In the genomic region with DNA sequence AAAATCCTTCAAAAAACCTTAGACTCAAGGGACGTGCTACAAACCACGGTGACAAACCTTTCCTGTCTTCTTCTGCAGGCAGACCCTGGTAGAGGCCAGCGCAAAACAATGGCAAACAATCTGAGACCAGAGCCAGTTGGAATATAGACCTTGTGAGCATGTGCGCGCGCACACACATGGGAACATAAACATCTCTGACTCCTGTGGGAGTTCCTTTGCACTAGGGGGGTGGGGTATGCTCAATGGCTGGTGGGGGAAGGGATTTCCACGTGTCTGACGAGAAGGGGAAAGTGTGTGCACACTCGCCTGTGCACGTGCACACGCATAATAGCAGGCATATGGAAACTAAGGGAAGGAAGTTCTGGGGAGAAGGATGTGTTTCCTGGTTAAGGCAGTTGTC, we compare ENCODE assay signal across 8 mouse cellular contexts.
A peak's percentile ranks its signal among the peaks of the same experiment; 100 is the strongest.
DNase-seq lines count a peak whose midpoint lies in the region; ATAC-seq lines count a peak whose summit lies in the region.

No protein-coding gene starts in this region.

- peak overlapping the region; percentile 96 for H3K27ac ChIP-seq in lung, embryonic 15.5 days
- H3K27ac ChIP-seq in forebrain, embryonic 14.5 days (ENCODE audit: low read depth, low read length), result peak overlapping the region; percentile 41; the same call in 1 of the 2 replicates
- H3K27ac ChIP-seq in hindbrain, embryonic 16.5 days (ENCODE audit: low read depth, low read length), result peak overlapping the region; percentile 49; the same call in 1 of the 2 replicates

- no peaks in the 10 kb centered on the region for H3K36me3 ChIP-seq in lung, embryonic 15.5 days
- H3K36me3 ChIP-seq in forebrain, embryonic 14.5 days (ENCODE audit: control insufficient read depth, insufficient read depth, low read length), result no peaks in the 10 kb centered on the region
- H3K36me3 ChIP-seq in hindbrain, embryonic 16.5 days (ENCODE audit: control insufficient read depth, insufficient read depth, low read length), result no peaks in the 10 kb centered on the region

- no peaks in the 10 kb centered on the region for H3K9me3 ChIP-seq in lung, embryonic 15.5 days
- H3K9me3 ChIP-seq in forebrain, embryonic 14.5 days (replicated peaks; ENCODE audit: control insufficient read depth, low read length), result no peaks in the 10 kb centered on the region
- H3K9me3 ChIP-seq in hindbrain, embryonic 16.5 days (ENCODE audit: control insufficient read depth, low read length), result no peaks in the 10 kb centered on the region

- H3K9ac ChIP-seq in lung, embryonic 15.5 days, result no peak overlapping the region
- H3K9ac ChIP-seq in forebrain, embryonic 14.5 days (ENCODE audit: low read length), result no peak overlapping the region
- H3K9ac ChIP-seq in hindbrain, embryonic 16.5 days (ENCODE audit: low read depth, low read length), result no peak overlapping the region

- H3K4me1 ChIP-seq in lung, embryonic 15.5 days, result peaks cover 80% of the 10 kb centered on the region
- peaks cover 55% of the 10 kb centered on the region for H3K4me1 ChIP-seq in forebrain, embryonic 14.5 days (ENCODE audit: control insufficient read depth, insufficient read depth, low read length)
- peaks cover 7% of the 10 kb centered on the region for H3K4me1 ChIP-seq in hindbrain, embryonic 16.5 days (ENCODE audit: control insufficient read depth, insufficient read depth, low read depth, low read length)

- no peak for DNase-seq in lung, postnatal 25 days (ENCODE audit: low spot score)
- peak; percentile 24 for DNase-seq in forebrain, embryonic 14.5 days (ENCODE audit: low spot score)
- peak; percentile 26 for DNase-seq in neural tube, embryonic 10.5 days (ENCODE audit: extremely low spot score, low spot score)
- no peak for DNase-seq in right cerebral cortex, postnatal 4 days
- DNase-seq in retina, embryonic 14.5 days (ENCODE audit: low spot score), result no peak
- no peak for DNase-seq in left cerebral cortex, adult 9 months (ENCODE audit: low spot score in 2 of 2)

- H3K4me2 ChIP-seq in lung, embryonic 15.5 days, result peak overlapping the region; percentile 1; the same call in 1 of the 2 replicates
- H3K4me2 ChIP-seq in forebrain, embryonic 14.5 days (ENCODE audit: low read length), result no peak overlapping the region
- no peak overlapping the region for H3K4me2 ChIP-seq in hindbrain, embryonic 16.5 days (ENCODE audit: low read length)

- WGBS in lung, embryonic 15.5 days, result 37% methylated on average over 11 of the region's 11 CpGs
- 74% methylated on average over 11 of the region's 11 CpGs for WGBS in forebrain, embryonic 14.5 days
- 77% methylated on average over 11 of the region's 11 CpGs for WGBS in hindbrain, embryonic 16.5 days

- H3K4me3 ChIP-seq in lung, embryonic 15.5 days, result no peak overlapping the region
- no peak overlapping the region for H3K4me3 ChIP-seq in forebrain, embryonic 14.5 days (ENCODE audit: low read depth, low read length)
- H3K4me3 ChIP-seq in hindbrain, embryonic 16.5 days (ENCODE audit: low read length), result no peak overlapping the region

- no peak for ATAC-seq in lung, embryonic 15.5 days (ENCODE audit: borderline replicate concordance, extremely low read depth, low FRiP score, low TSS enrichment)
- no peak for ATAC-seq in forebrain, embryonic 14.5 days
- no peak for ATAC-seq in hindbrain, embryonic 16.5 days

- H3K27me3 ChIP-seq in lung, embryonic 15.5 days, result no peaks in the 10 kb centered on the region
- no peaks in the 10 kb centered on the region for H3K27me3 ChIP-seq in forebrain, embryonic 14.5 days (replicated peaks; ENCODE audit: control insufficient read depth, insufficient read depth, low read length)
- H3K27me3 ChIP-seq in hindbrain, embryonic 16.5 days (replicated peaks; ENCODE audit: control insufficient read depth, insufficient read depth, low read length), result no peaks in the 10 kb centered on the region

Comparison
In these comparisons a context has a peak if more than half of its experiments do, and no peak if none do; other contexts are left out.
1. H3K27ac ChIP-seq: peak in every context shown above with its lines; median percentile 96 in lung, embryonic 15.5 days; 49 in hindbrain, embryonic 16.5 days; 41 in forebrain, embryonic 14.5 days.
2. DNase-seq: peak in forebrain, embryonic 14.5 days (single experiment) and neural tube, embryonic 10.5 days (single experiment); none in lung, postnatal 25 days (single experiment), right cerebral cortex, postnatal 4 days (single experiment), retina, embryonic 14.5 days (single experiment) and left cerebral cortex, adult 9 months (0 of 2).